Mouse (Mus musculus): ENCODE data around the gene Nop53.

- TF ChIP-seq CTCF (IDR thresholded peaks at IDR 0.05; ENCODE audit: low read depth, low read length) (no peak), GATA1 (IDR thresholded peaks at IDR 0.05; ENCODE audit: borderline replicate concordance, low read length) (no peak)
Measured at GRCm38 (mm10) chr7:15975451-15975850, 29.6 kb upstream of the Nop53 start.

Measured in G1E (cell line).